Mouse (Mus musculus) liver, embryonic 12.5 days (tissue): ENCODE data around the gene Loxl3. TPM values are rescaled to one million over a fixed set of nuclear protein-coding genes. Genes with fewer than 3 reads are reported as not detected.

ENCODE experiments used
- ATAC-seq: fragments of 200-750 bp; cut with Nextera tagmentation; 2 replicates; pipeline ENCODE4 v1.8.0; 2017; ENCODE audit warnings: moderate number of reproducible peaks, mild to moderate bottlenecking, moderate library complexity
- H3K27ac ChIP-seq: fragments of 300-500 bp; sonication (generic); 2 replicates; pipeline ENCODE4 v1.5.1; 2016; ENCODE audit warnings: mild to moderate bottlenecking
- H3K27me3 ChIP-seq: fragments of 300-500 bp; sonication (generic); replicated peaks from 2 replicates; pipeline ENCODE4 v1.6.1; 2016; ENCODE audit warnings: mild to moderate bottlenecking, moderate library complexity
- H3K36me3 ChIP-seq: fragments of 300-500 bp; sonication (generic); 2 replicates; pipeline ENCODE4 v1.6.1; 2016; ENCODE audit warnings: mild to moderate bottlenecking, moderate library complexity
- H3K4me1 ChIP-seq: fragments of 300-500 bp; sonication (generic); 2 replicates; pipeline ENCODE4 v1.6.1; 2016
- H3K4me2 ChIP-seq: fragments of 300-500 bp; sonication (generic); 2 replicates; pipeline ENCODE4 v1.6.1; 2016; ENCODE audit warnings: mild to moderate bottlenecking, moderate library complexity
- H3K4me3 ChIP-seq: fragments of 300-500 bp; sonication (generic); 2 replicates; pipeline ENCODE4 v1.5.1; 2016; ENCODE audit warnings: mild to moderate bottlenecking, moderate library complexity
- H3K9ac ChIP-seq: fragments of 300-500 bp; sonication (generic); 2 replicates; pipeline ENCODE4 v1.6.1; 2016; ENCODE audit warnings: mild to moderate bottlenecking, moderate library complexity
- H3K9me3 ChIP-seq: fragments of 300-500 bp; sonication (generic); replicated peaks from 2 replicates; pipeline ENCODE4 v1.6.1; 2016; ENCODE audit warnings: mild to moderate bottlenecking, moderate library complexity
- WGBS: fragments of 180-500 bp; shearing (Covaris S2); methylation state at CpG from one replicate; pipeline ENCODE4 v1.1.7; 2016; ENCODE audit not compliant: insufficient replicate concordance; 5-methylcytosine and 5-hydroxymethylcytosine counted together
- polyA plus RNA-seq: library from polyadenylated mRNA; unstranded; fragments of >200 nt; fragmentation: Nextera tagmentation; extraction: Ambion mirVana; gene quantifications from 2 replicates; pipeline ENCODE4 v1.2.1, GENCODE M21; 2016

Gene Loxl3
- polyA plus RNA-seq = 3.1 and 3.2 TPM in 2 replicates

DNA sequence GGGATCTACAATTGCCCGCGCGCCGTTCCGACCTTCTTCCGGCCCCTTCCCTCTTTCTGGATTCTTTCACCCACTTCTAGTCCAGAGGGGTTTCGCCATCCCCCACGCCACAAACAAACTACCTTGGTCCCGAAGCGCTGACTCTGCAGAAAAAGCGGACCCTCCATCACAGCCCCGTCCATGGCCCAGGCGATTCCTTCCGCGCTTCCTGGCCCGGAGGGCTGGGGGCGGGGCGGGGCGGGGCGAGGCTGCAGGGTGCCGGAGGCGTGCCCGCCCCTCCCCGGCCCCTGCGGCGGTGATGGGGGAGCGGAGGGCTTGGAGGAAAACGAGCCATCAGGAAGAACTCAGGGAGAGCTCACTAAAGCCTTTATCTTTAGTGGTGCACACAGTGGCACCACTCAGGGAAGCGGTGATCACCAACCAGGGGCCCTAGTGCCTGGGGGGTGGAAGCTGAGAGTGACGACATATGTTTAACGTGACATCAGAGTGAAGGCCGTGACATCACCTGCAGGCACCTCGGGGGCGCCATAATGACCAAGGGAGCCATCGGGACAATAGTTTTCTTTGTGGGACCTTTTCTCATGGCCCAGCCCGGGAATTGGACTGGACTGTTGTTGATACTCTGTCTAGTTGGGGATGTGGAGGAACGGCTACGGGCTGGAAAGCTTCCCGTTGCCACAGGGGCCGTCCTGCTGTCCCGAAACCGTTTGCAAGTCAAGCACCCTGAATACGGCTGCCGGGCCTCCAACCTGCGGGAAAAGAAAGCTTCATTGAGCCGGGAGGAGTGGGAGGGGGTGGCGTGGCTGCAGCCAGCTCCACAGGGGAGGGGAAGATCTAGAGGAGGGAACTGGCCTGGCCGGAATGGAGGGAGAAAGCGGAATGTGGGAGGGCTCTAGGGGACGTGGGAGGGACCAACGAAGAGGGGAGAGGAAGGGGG lies at the start of gene Loxl3, which contains the start of gene Dok1:
Loxl3 (plus strand) TSS at position 925 of the 937 bp plus-strand sequence.
Dok1 (minus strand) TSS at position 223 of the 937 bp plus-strand sequence.
- H3K27ac ChIP-seq = peak within 1 kb of the TSS; percentile 84
- H3K4me2 ChIP-seq = peak within 1 kb of the TSS; percentile 87
- H3K4me1 ChIP-seq = peaks cover 63% of the 10 kb centered on the region
- peak within 1 kb of the TSS; percentile 91 for H3K9ac ChIP-seq
- H3K27me3 ChIP-seq = peaks cover 46% of the 10 kb centered on the region; the same call in 1 of the 2 replicates
- H3K4me3 ChIP-seq = peak within 1 kb of the TSS; percentile 80
- peak; percentile 87 for ATAC-seq
- H3K36me3 ChIP-seq = peaks cover 28% of the 10 kb centered on the region
- no peaks in the 10 kb centered on the region for H3K9me3 ChIP-seq
- WGBS = 2% methylated on average over 51 of the region's 51 CpGs

DNA sequence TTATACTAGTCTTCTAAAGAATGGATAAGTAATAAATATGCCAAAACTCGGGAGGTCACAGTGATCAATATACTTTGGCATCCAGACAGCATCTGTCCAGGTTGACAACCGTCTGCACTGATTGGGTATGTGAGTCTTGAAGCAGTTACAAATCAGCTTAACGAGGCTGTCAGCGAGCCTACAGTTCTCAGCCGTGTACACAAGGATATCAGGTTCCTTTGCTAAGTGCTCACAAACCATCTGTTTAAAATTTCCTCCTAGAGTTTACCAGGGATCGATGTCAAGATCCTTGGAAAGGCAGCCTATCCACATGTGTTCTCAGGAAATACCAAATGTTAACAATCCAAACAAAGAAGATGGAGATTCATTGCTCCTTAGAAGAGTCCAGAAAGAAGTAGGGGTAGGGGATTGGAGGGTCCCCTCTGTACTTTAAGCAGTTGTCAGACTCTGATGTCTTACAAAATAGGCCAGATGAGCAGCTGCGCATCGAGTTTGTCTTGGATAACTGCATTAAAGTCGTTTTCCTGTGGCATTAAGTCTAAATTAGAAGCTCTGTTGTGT lies 46.5 kb upstream of the Loxl3 start:
- H3K27ac ChIP-seq = no peak overlapping the region
- H3K4me3 ChIP-seq = no peak overlapping the region
- H3K9me3 ChIP-seq = no peaks in the 10 kb centered on the region
- no peaks in the 10 kb centered on the region; the same call in 1 of the 2 replicates for H3K27me3 ChIP-seq
- H3K4me1 ChIP-seq = no peaks in the 10 kb centered on the region
- no peaks in the 10 kb centered on the region for H3K36me3 ChIP-seq
- no peak overlapping the region for H3K9ac ChIP-seq
- H3K4me2 ChIP-seq = no peak overlapping the region
- WGBS = 50% methylated on average over 9 of the region's 9 CpGs
- ATAC-seq = no peak

DNA sequence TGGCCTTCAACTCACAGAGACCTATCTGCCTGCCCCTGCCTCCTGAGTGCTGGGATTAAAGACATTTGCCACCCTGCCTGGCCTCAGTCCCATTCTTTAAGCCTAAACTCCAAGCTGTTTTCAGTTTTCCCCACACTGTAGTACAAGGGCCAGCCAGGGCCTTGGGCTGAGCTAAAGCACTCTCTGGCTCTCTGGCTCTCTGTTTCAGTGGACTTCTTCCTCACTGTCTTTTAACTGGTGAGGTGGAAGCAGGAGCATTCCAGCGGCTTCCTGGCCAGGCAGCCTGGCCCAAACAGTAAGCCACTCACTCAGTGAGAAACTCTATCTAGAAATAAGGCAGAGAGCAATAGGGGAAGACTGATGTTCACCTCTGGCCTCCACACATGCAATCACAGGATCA lies 40.3 kb upstream of the Loxl3 start:
- no peaks in the 10 kb centered on the region for H3K36me3 ChIP-seq

DNA sequence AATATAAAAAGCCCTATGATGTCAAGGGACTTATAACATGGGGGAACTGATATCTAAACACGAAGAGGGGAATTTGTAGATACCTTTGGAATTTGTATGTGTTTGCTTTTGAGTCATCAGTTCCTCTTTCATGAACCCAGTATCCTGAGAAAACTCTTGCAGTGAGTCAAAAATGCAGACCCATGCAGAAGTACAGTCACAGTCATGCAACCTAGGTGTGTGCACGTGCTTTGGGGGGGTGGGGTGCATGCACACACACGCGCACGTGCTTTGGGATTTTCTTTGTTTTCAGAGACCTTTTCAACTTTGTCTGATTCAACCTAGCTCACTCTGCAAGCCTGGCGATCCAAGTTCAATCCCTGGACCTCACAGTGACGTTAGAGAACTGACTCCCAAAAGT lies 39.6 kb upstream of the Loxl3 start:
- 70% methylated on average over 7 of the region's 7 CpGs for WGBS

More for the DNA sequence above, 40.3 kb upstream of the Loxl3 start:
- peaks cover 23% of the 10 kb centered on the region for H3K4me1 ChIP-seq
- ATAC-seq = no peak
- no peak overlapping the region for H3K9ac ChIP-seq
- no peaks in the 10 kb centered on the region for H3K9me3 ChIP-seq
- 31% methylated on average over 1 of the region's 1 CpGs for WGBS
- no peak overlapping the region for H3K27ac ChIP-seq
- no peak overlapping the region for H3K4me3 ChIP-seq
- peaks cover 4% of the 10 kb centered on the region for H3K27me3 ChIP-seq
- no peak overlapping the region for H3K4me2 ChIP-seq

DNA sequence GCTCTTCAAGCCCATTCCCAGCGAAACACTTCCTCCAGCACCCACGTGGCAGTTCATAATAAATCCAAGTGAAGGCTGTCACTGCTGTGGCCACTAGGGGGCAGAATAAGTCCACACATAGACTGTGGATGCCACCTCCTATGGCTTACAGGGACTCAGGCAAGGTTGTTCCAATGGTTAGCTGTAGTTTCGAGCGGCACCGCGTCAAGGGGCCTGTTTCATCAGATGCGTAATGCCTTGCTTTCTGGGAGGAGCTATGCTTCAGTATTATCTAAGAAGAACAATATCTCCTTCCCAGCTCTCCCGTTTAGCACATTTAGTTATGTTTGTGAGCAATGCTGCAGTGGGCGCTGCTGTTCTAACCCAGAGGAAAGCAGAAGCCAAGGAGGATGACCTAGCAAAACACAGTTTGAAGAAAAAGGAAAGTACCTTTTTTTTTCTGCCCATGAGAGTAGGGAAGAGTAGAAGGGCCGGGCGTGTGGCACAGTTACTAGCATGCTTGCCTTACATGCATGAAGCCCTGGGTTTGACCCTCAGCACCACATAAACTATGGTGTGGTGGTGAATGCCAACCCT lies 37.1 kb upstream of the Loxl3 start:
- 2% methylated on average over 11 of the region's 11 CpGs for WGBS
- Histone ChIP-seq H3K27me3 (peaks cover 4% of the 10 kb centered on the region), H3K9me3 (no peaks in the 10 kb centered on the region), H3K4me3 (peak overlapping the region; percentile 29), H3K4me1 (peaks cover 28% of the 10 kb centered on the region), H3K4me2 (peak overlapping the region; percentile 59), H3K36me3 (no peaks in the 10 kb centered on the region), H3K9ac (peak overlapping the region; percentile 60), H3K27ac (peak overlapping the region; percentile 94)
- ATAC-seq = peak; percentile 95

More for the DNA sequence above, 39.6 kb upstream of the Loxl3 start:
- Histone ChIP-seq H3K9ac (no peak overlapping the region), H3K27ac (no peak overlapping the region), H3K4me3 (no peak overlapping the region), H3K9me3 (no peaks in the 10 kb centered on the region), H3K4me1 (peaks cover 28% of the 10 kb centered on the region), H3K27me3 (peaks cover 4% of the 10 kb centered on the region), H3K36me3 (no peaks in the 10 kb centered on the region), H3K4me2 (no peak overlapping the region)
- no peak for ATAC-seq

DNA sequence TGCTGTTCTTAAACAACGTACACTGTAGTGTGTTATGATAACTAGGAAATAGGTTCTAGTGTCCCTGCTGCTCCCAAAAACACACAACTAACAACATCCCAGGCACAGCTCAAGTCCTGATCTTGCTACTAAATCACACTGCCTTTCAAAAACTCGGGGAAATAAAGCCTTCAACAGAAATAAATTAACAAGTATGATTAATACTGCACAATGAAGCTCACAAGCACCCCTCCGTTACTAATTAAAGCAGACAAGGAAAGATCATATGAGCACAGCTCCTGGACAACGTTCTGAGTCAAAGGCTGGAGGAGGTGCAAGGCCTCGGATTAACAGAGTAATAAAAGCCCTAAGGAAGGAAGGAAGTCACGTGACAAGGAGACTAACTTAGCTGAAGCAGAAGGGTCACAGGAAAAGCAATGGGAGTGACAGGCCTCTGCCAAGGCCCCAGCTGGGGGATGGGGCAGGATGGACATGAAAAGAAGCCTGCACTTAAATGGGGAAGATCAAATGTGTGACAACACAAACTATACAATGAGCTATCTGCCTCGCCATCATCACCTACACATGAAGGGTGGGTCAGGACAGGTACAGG lies 36.4 kb upstream of the Loxl3 start:
- peak overlapping the region; percentile 60 for H3K9ac ChIP-seq
- peaks cover 4% of the 10 kb centered on the region for H3K27me3 ChIP-seq
- 22% methylated on average over 7 of the region's 7 CpGs for WGBS
- H3K4me1 ChIP-seq = peaks cover 28% of the 10 kb centered on the region
- no peak overlapping the region for H3K4me3 ChIP-seq
- peak overlapping the region; percentile 59 for H3K4me2 ChIP-seq
- 0 out of 2 replicates have a peak, but pooled peaks have one; percentile 5 for ATAC-seq
- peak overlapping the region; percentile 94 for H3K27ac ChIP-seq
- no peaks in the 10 kb centered on the region for H3K36me3 ChIP-seq
- no peaks in the 10 kb centered on the region for H3K9me3 ChIP-seq

DNA sequence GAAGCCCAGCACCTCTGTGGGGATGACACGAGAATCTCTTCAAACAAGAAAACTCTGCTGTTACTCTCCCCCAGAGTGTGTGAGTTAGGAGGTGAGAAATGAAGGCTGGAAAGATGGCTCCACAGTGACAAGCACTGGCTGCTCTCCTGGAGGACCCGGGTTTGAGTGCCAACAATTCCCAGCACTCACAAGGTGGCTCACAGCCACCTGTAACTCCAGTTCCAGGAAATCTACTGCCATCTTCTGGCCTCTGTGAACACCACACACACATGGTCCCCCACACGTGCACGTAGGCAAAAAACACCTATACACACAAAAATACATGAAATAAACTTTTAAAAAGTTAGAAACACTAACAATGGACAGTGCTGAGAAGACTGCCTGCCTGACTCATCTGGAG lies 35.6 kb upstream of the Loxl3 start:
- peak overlapping the region; percentile 59; the same call in 1 of the 2 replicates for H3K4me2 ChIP-seq
- peak overlapping the region; percentile 94 for H3K27ac ChIP-seq
- 57% methylated on average over 4 of the region's 4 CpGs for WGBS
- H3K4me3 ChIP-seq = no peak overlapping the region
- no peak overlapping the region for H3K9ac ChIP-seq
- peaks cover 4% of the 10 kb centered on the region for H3K27me3 ChIP-seq
- H3K9me3 ChIP-seq = no peaks in the 10 kb centered on the region
- no peak for ATAC-seq
- H3K36me3 ChIP-seq = no peaks in the 10 kb centered on the region
- peaks cover 31% of the 10 kb centered on the region for H3K4me1 ChIP-seq

DNA sequence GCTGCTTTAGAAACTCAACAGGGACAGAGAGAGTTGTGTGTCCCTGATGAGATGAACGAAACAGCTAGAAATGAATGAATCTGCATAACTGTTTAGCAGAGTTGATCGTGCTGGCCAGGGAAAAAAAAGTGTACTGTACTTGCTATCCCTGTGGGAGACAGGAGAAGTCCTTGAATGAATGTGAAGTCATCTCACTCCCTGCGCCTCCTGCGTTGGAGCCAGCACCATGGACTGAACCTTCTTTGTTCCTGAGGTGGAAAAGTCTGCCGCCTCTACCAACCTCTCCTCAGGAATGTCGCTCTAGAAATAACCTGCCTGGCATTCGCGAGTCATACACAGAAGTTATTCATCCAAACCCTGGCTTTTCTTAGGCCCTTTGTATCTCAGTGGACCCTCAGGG lies 34.0 kb upstream of the Loxl3 start:
- no peaks in the 10 kb centered on the region for H3K36me3 ChIP-seq
- peaks cover 48% of the 10 kb centered on the region for H3K4me1 ChIP-seq
- no peak overlapping the region for H3K4me3 ChIP-seq
- H3K27me3 ChIP-seq = peaks cover 4% of the 10 kb centered on the region; the same call in 1 of the 2 replicates
- WGBS = 74% methylated on average over 8 of the region's 8 CpGs
- 0 out of 2 replicates have a peak overlapping the region, but pooled peaks have one; percentile 10 for H3K27ac ChIP-seq
- no peak overlapping the region for H3K4me2 ChIP-seq
- H3K9ac ChIP-seq = no peak overlapping the region
- no peak for ATAC-seq
- H3K9me3 ChIP-seq = no peaks in the 10 kb centered on the region

DNA sequence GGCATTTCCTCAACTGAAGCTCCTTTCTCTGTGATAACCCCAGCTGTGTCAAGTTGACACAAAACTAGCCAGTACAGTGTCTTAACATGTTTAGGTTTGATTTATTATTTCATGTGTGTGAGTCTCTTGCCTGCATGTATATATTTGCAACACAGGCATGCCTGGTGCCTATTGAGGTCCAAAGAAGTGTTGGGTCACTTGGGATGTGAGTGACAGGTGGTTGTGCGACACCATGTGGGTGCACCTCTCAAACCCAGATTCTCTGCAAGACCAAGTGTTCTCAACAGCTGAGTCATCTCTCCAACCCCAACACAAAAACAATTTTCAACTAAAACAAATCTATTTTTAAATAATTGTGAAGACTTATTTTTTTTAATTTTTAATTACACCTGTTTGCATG lies 30.9 kb upstream of the Loxl3 start:
- Histone ChIP-seq H3K27ac (no peak overlapping the region), H3K4me2 (no peak overlapping the region), H3K9me3 (no peaks in the 10 kb centered on the region), H3K9ac (no peak overlapping the region), H3K4me1 (peaks cover 33% of the 10 kb centered on the region), H3K4me3 (no peak overlapping the region), H3K27me3 (no peaks in the 10 kb centered on the region; the same call in 1 of the 2 replicates), H3K36me3 (no peaks in the 10 kb centered on the region)
- ATAC-seq = no peak
- 88% methylated on average over 1 of the region's 1 CpGs for WGBS

DNA sequence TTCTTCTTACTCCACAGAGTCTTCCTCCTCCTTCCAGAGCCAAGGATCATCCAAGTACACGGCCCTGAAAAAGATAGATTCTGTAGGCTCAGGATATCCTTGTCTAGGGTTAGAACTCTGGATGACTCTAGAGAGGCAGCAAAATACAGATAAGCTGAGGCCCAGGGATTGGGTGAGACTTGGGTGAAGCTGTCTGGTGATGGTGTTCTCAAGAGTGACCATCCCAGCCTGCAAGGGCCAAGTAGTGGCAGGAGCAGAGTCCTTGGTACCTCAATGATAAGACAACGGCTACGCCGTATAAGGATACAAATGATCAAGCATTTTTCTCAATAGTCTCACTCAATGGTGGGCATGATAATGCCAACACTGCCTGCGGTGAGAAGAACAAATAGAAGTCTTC lies 30.1 kb upstream of the Loxl3 start:
- no peak overlapping the region for H3K4me3 ChIP-seq

DNA sequence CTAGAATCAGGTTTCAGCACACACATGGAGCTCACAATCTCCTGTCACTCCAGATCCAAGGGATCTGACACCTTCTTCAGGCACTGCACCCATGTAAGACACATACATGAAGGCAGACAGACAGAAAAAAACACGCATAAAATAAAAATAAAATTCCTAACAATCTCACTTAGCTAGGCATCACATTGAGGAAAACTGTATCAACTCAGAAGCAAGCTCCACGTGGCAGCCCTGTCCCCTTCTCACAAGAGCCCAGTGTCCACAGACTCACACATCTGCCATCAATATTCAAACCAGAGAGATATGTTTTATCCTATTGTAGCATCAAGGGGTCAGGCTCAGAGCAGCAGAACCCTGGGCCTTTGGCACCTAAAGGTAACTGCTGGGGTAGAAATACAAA lies 29.7 kb upstream of the Loxl3 start:
- peaks cover 24% of the 10 kb centered on the region for H3K4me1 ChIP-seq
- no peak for ATAC-seq
- no peak overlapping the region for H3K4me3 ChIP-seq
- H3K4me2 ChIP-seq = peak overlapping the region; percentile 16; the same call in 1 of the 2 replicates
- no peaks in the 10 kb centered on the region for H3K36me3 ChIP-seq
- WGBS = 55% methylated on average over 2 of the region's 2 CpGs
- peak overlapping the region; percentile 74 for H3K27ac ChIP-seq
- H3K27me3 ChIP-seq = no peaks in the 10 kb centered on the region; the same call in 1 of the 2 replicates
- H3K9me3 ChIP-seq = no peaks in the 10 kb centered on the region
- H3K9ac ChIP-seq = 0 out of 2 replicates have a peak overlapping the region, but pooled peaks have one; percentile 17

More for the DNA sequence above, 30.1 kb upstream of the Loxl3 start:
- peak; percentile 77 for ATAC-seq
- no peaks in the 10 kb centered on the region for H3K36me3 ChIP-seq
- H3K27ac ChIP-seq = peak overlapping the region; percentile 74
- no peaks in the 10 kb centered on the region; the same call in 1 of the 2 replicates for H3K27me3 ChIP-seq
- peaks cover 27% of the 10 kb centered on the region for H3K4me1 ChIP-seq
- 60% methylated on average over 5 of the region's 5 CpGs for whole genome bisulfite sequencing
- H3K4me2 ChIP-seq = peak overlapping the region; percentile 21
- peak overlapping the region; percentile 36; the same call in 1 of the 2 replicates for H3K9ac ChIP-seq
- no peaks in the 10 kb centered on the region for H3K9me3 ChIP-seq
